Mouse (Mus musculus): ENCODE data around the gene Dlec1. TPM values are rescaled to one million over a fixed set of nuclear protein-coding genes. Genes with fewer than 3 reads are reported as not detected.

The Dlec1 gene
- polyA plus RNA-seq, 1 experiment from 2014 or later = 1.8 TPM

Other genes starting within 250 kb of the Dlec1 start
- 6.8 and 8.3 TPM in 2 replicates for gene Ctdspl, start 176.0 kb upstream of the Dlec1 start, polyA plus RNA-seq (2016; fragmentation: Nextera tagmentation; extraction: Ambion mirVana)
- 15.8 and 16.1 TPM in 2 replicates for gene Vill, start 49.7 kb upstream of the Dlec1 start, polyA plus RNA-seq (2016; fragmentation: Nextera tagmentation; extraction: Ambion mirVana)
- 30.8 and 31.8 TPM in 2 replicates for gene Plcd1, start 9.0 kb upstream of the Dlec1 start, polyA plus RNA-seq (2016; fragmentation: Nextera tagmentation; extraction: Ambion mirVana)
- gene Acaa1b, start 54.6 kb downstream of the Dlec1 start, polyA plus RNA-seq (2016; fragmentation: Nextera tagmentation; extraction: Ambion mirVana) = 1.3 and 1.5 TPM in 2 replicates
- gene Gm47289, start 56.7 kb downstream of the Dlec1 start, polyA plus RNA-seq (2016; fragmentation: Nextera tagmentation; extraction: Ambion mirVana) = not detected in 2 replicates
- gene Slc22a13, start 106.6 kb downstream of the Dlec1 start, polyA plus RNA-seq (2016; fragmentation: Nextera tagmentation; extraction: Ambion mirVana) = not detected in 2 replicates
- 14.3 and 14.7 TPM in 2 replicates for gene Oxsr1, start 219.9 kb downstream of the Dlec1 start, polyA plus RNA-seq (2016; fragmentation: Nextera tagmentation; extraction: Ambion mirVana)
- 73.5 and 81.5 TPM in 2 replicates for gene Acaa1a, start 237.2 kb downstream of the Dlec1 start, polyA plus RNA-seq (2016; fragmentation: Nextera tagmentation; extraction: Ambion mirVana)
- 8.2 and 8.4 TPM in 2 replicates for gene Myd88, start 238.9 kb downstream of the Dlec1 start, polyA plus RNA-seq (2016; fragmentation: Nextera tagmentation; extraction: Ambion mirVana)